Mouse (Mus musculus): ENCODE data around the gene Il21. TPM values are rescaled to one million over a fixed set of nuclear protein-coding genes. Genes with fewer than 3 reads are reported as not detected.
A peak's percentile ranks its signal among the peaks of the same experiment; 100 is the strongest.

Il21 gene
- not detected in 2 replicates for total RNA-seq (2014; rRNA removed)
- polyA plus RNA-seq (2015; fragmentation: Nextera tagmentation; extraction: Ambion mirVana), result not detected in 2 replicates

- no peaks in the 10 kb centered on the region for H3K4me1 ChIP-seq (ENCODE audit: insufficient read depth, low read length)
- H3K27ac ChIP-seq, result no peak within 1 kb of the TSS
- H3K27me3 ChIP-seq (ENCODE audit: insufficient read depth, low read length), result no peaks in the 10 kb centered on the region
- H3K4me2 ChIP-seq (ENCODE audit: low read depth, low read length), result no peak within 1 kb of the TSS
- ATAC-seq (no peak), DNase-seq (ENCODE audit: low spot score) (no peak)
- H3K4me3 ChIP-seq (ENCODE audit: low read length), result no peak within 1 kb of the TSS
- no peaks in the 10 kb centered on the region for H3K36me3 ChIP-seq (ENCODE audit: insufficient read depth, low read length)
- H3K9ac ChIP-seq (replicated peaks; ENCODE audit: low read length), result no peak within 1 kb of the TSS
- 92% methylated on average over 7 of the region's 7 CpGs for WGBS
- no peak for TF ChIP-seq CTCF (IDR thresholded peaks at IDR 0.05; ENCODE audit: low read depth)
- no peaks in the 10 kb centered on the region for H3K9me3 ChIP-seq (ENCODE audit: low read length)
Measured at GRCm38 (mm10) chr3:37232586-37233222, at the start of gene Il21. Gene Il21, minus strand, starts transcription at chr3:37232636.

DNA sequence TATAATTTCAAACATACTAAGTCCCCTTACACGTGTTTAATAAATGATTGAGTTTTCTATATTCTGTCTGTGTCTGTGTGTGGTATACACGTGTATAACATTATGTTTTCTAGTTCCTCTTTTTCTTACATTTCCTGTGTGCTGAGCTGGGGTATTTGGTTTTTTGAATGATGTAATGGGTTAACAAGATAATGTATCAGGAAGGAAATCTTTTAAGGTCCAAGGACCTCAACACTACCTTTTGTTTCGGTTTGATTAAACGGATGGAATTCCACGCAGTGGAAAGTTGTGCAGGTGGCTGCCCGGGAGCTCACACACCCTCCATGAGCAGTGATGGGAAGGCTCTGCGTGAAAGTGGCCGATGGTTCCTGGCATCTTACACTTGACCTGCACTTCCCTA lies 48.4 kb upstream of the Il21 start:
- H3K27me3 ChIP-seq (ENCODE audit: insufficient read depth, low read length), result no peaks in the 10 kb centered on the region
- ATAC-seq (no peak), DNase-seq (ENCODE audit: low spot score) (no peak)
- H3K4me3 ChIP-seq (ENCODE audit: low read length), result no peak overlapping the region
- no peaks in the 10 kb centered on the region for H3K4me1 ChIP-seq (ENCODE audit: insufficient read depth, low read length)
- TF ChIP-seq CTCF (IDR thresholded peaks at IDR 0.05; ENCODE audit: low read depth), result no peak
- H3K36me3 ChIP-seq (ENCODE audit: insufficient read depth, low read length), result no peaks in the 10 kb centered on the region
- H3K9ac ChIP-seq (replicated peaks; ENCODE audit: low read length), result no peak overlapping the region
- H3K9me3 ChIP-seq (ENCODE audit: low read length), result no peaks in the 10 kb centered on the region
- no peak overlapping the region for H3K27ac ChIP-seq
- WGBS, result 85% methylated on average over 8 of the region's 8 CpGs
- no peak overlapping the region for H3K4me2 ChIP-seq (ENCODE audit: low read depth, low read length)

DNA sequence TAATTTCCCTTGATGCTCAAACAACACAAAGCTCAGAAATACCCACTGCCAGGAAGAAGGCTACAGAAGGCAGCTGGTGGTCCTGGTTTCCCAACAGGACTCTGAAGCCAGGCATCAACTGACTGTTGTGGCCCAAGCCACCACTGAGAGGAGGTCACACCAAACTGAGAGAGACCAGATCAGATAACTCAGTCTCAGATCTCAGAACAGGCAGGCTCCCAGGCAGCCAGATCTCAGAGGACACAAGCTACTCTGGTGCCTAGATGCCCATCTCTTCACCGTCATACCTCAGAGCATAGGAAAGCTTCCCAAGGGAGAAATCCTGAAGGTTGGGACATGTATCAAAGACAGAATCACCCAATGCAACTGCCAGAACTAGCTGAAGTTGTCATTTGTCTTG lies 47.8 kb upstream of the Il21 start:
- Histone ChIP-seq H3K9me3 (ENCODE audit: low read length) (no peaks in the 10 kb centered on the region), H3K27ac (no peak overlapping the region), H3K4me3 (ENCODE audit: low read length) (no peak overlapping the region), H3K4me1 (ENCODE audit: insufficient read depth, low read length) (no peaks in the 10 kb centered on the region), H3K9ac (replicated peaks; ENCODE audit: low read length) (no peak overlapping the region), H3K4me2 (ENCODE audit: low read depth, low read length) (no peak overlapping the region), H3K36me3 (ENCODE audit: insufficient read depth, low read length) (no peaks in the 10 kb centered on the region), H3K27me3 (ENCODE audit: insufficient read depth, low read length) (no peaks in the 10 kb centered on the region)
- TF ChIP-seq CTCF (IDR thresholded peaks at IDR 0.05; ENCODE audit: low read depth), result no peak
- ATAC-seq (no peak), DNase-seq (ENCODE audit: low spot score) (no peak)
- 81% methylated on average over 1 of the region's 1 CpGs for WGBS

- Histone ChIP-seq H3K9me3 (ENCODE audit: low read length) (no peaks in the 10 kb centered on the region), H3K4me2 (ENCODE audit: low read depth, low read length) (no peak overlapping the region), H3K4me1 (ENCODE audit: insufficient read depth, low read length) (no peaks in the 10 kb centered on the region), H3K36me3 (ENCODE audit: insufficient read depth, low read length) (no peaks in the 10 kb centered on the region), H3K9ac (replicated peaks; ENCODE audit: low read length) (no peak overlapping the region), H3K4me3 (ENCODE audit: low read length) (no peak overlapping the region), H3K27ac (no peak overlapping the region), H3K27me3 (ENCODE audit: insufficient read depth, low read length) (no peaks in the 10 kb centered on the region)
- DNase-seq (ENCODE audit: low spot score), result no peak
- ATAC-seq, result no peak
- no peak for TF ChIP-seq CTCF (IDR thresholded peaks at IDR 0.05; ENCODE audit: low read depth)
- whole genome bisulfite sequencing, result 78% methylated on average over 6 of the region's 6 CpGs
Measured at GRCm38 (mm10) chr3:37274661-37275060, 42.2 kb upstream of the Il21 start.

GRCm38 (mm10) chr3:37273092-37273491 lies 40.7 kb upstream of the Il21 start:
- no peaks in the 10 kb centered on the region for H3K27me3 ChIP-seq (ENCODE audit: insufficient read depth, low read length)
- no peak overlapping the region for H3K27ac ChIP-seq
- no peak overlapping the region for H3K4me2 ChIP-seq (ENCODE audit: low read depth, low read length)
- H3K4me3 ChIP-seq (ENCODE audit: low read length), result no peak overlapping the region
- no peaks in the 10 kb centered on the region for H3K4me1 ChIP-seq (ENCODE audit: insufficient read depth, low read length)
- no peak for TF ChIP-seq CTCF (IDR thresholded peaks at IDR 0.05; ENCODE audit: low read depth)
- 88% methylated on average over 7 of the region's 7 CpGs for WGBS
- H3K9me3 ChIP-seq (ENCODE audit: low read length), result no peaks in the 10 kb centered on the region
- DNase-seq (ENCODE audit: low spot score), result no peak
- no peaks in the 10 kb centered on the region for H3K36me3 ChIP-seq (ENCODE audit: insufficient read depth, low read length)
- H3K9ac ChIP-seq (replicated peaks; ENCODE audit: low read length), result no peak overlapping the region
- no peak for ATAC-seq

- 5% methylated on average over 1 of the region's 1 CpGs for WGBS
- DNase-seq (ENCODE audit: low spot score), result peak; percentile 61
Measured at GRCm38 (mm10) chr3:37271209-37271608, 38.8 kb upstream of the Il21 start.

DNA sequence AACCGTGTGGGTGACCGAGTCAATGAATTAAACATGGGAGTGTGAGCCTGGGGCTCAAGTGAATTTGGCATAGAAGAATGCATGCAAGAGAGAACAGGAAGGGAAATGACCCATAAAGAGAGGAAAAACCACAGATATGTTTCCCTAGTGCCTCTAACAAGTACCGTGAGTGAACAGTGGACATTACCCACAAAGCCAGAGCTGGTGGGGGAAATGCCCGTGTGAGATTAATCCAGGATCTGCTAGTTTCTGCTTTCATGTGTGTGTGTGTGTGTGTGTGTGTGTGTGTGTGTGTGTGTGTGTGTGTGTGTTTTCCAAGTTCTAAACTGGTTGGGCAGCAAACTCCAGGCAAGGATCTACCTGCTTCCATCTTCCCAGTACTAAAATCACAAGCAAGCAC lies 37.5 kb upstream of the Il21 start:
- Histone ChIP-seq H3K4me3 (ENCODE audit: low read length) (no peak overlapping the region), H3K4me1 (ENCODE audit: insufficient read depth, low read length) (no peaks in the 10 kb centered on the region), H3K9ac (replicated peaks; ENCODE audit: low read length) (no peak overlapping the region), H3K27me3 (ENCODE audit: insufficient read depth, low read length) (no peaks in the 10 kb centered on the region), H3K27ac (no peak overlapping the region), H3K4me2 (ENCODE audit: low read depth, low read length) (no peak overlapping the region), H3K9me3 (ENCODE audit: low read length) (no peaks in the 10 kb centered on the region), H3K36me3 (ENCODE audit: insufficient read depth, low read length) (no peaks in the 10 kb centered on the region)
- ATAC-seq (no peak), DNase-seq (ENCODE audit: low spot score) (no peak)
- TF ChIP-seq CTCF (IDR thresholded peaks at IDR 0.05; ENCODE audit: low read depth), result no peak
- 88% methylated on average over 4 of the region's 4 CpGs for WGBS

More at GRCm38 (mm10) chr3:37271209-37271608, 38.8 kb upstream of the Il21 start:
- no peak overlapping the region for H3K9ac ChIP-seq (replicated peaks; ENCODE audit: low read length)
- no peaks in the 10 kb centered on the region for H3K9me3 ChIP-seq (ENCODE audit: low read length)
- H3K4me2 ChIP-seq (ENCODE audit: low read depth, low read length), result no peak overlapping the region
- no peaks in the 10 kb centered on the region for H3K4me1 ChIP-seq (ENCODE audit: insufficient read depth, low read length)
- H3K27me3 ChIP-seq (ENCODE audit: insufficient read depth, low read length), result no peaks in the 10 kb centered on the region
- ATAC-seq, result no peak
- no peak overlapping the region for H3K27ac ChIP-seq
- no peaks in the 10 kb centered on the region for H3K36me3 ChIP-seq (ENCODE audit: insufficient read depth, low read length)
- TF ChIP-seq CTCF (IDR thresholded peaks at IDR 0.05; ENCODE audit: low read depth), result peak; percentile 75
- no peak overlapping the region for H3K4me3 ChIP-seq (ENCODE audit: low read length)

Data from hindbrain, postnatal 0 days (tissue).